Mouse (Mus musculus): Measurements from ENCODE around the gene Arl14. TPM values are rescaled to one million over a fixed set of nuclear protein-coding genes. Genes with fewer than 3 reads are reported as not detected.

The Arl14 gene
- polyA plus RNA-seq, 2 experiments from 2014 or later: not detected

Other genes with a start within 250 kb of the Arl14 start
- 100 to 1,000 TPM in 1 of 2 experiments, 10 to 100 TPM in 1; 76.4 to 105 TPM for gene Ift80, start 217.8 kb upstream of the Arl14 start, polyA plus RNA-seq (2017; shearing (Covaris generic))
- 100 to 1,000 TPM; 394 to 401 TPM for gene Smc4, start 217.7 kb upstream of the Arl14 start, polyA plus RNA-seq (2017; shearing (Covaris generic))
- gene Trim59, start 177.7 kb upstream of the Arl14 start, polyA plus RNA-seq (2017; shearing (Covaris generic)): 10 to 100 TPM; 25.9 to 27.4 TPM
- gene Kpna4, start 95.3 kb upstream of the Arl14 start, polyA plus RNA-seq (2017; shearing (Covaris generic)): 10 to 100 TPM; 27.2 to 36.5 TPM
- gene Ppm1l, start 94.4 kb downstream of the Arl14 start, polyA plus RNA-seq (2017; shearing (Covaris generic)): 1 to 10 TPM; 2.9 to 3.2 TPM